Mouse (Mus musculus) heart, adult 9 months (tissue): ENCODE data around the gene Plxdc1.

ENCODE experiments used
- DNase-seq, 2 experiments: peaks; one replicate each; pipeline ENCODE4 v3.0.0; 2022; ENCODE audit warnings: low spot score in 2 of 2

Gene Plxdc1

GRCm38 (mm10) chr11:97915471-97915870 is 70.8 kb downstream of the Plxdc1 start:
- DNase-seq: no peak

GRCm38 (mm10) chr11:97913111-97913510 is 73.1 kb downstream of the Plxdc1 start:
- DNase-seq: no peak

GRCm38 (mm10) chr11:97908634-97909348 is 77.5 kb downstream of the Plxdc1 start:
- DNase-seq: no peak

- DNase-seq: no peak
Measured at GRCm38 (mm10) chr11:97907935-97908334, 78.3 kb downstream of the Plxdc1 start.

- DNase-seq: no peak
Measured at GRCm38 (mm10) chr11:97906905-97907304, 79.3 kb downstream of the Plxdc1 start.

GRCm38 (mm10) chr11:97905941-97906340 is 80.3 kb downstream of the Plxdc1 start:
- DNase-seq: no peak

GRCm38 (mm10) chr11:97905540-97905939 is 80.7 kb downstream of the Plxdc1 start:
- DNase-seq: no peak

GRCm38 (mm10) chr11:97904801-97905200 is 81.4 kb downstream of the Plxdc1 start:
- DNase-seq: no peak

GRCm38 (mm10) chr11:97901806-97902205 is 84.4 kb downstream of the Plxdc1 start:
- no peak for DNase-seq

GRCm38 (mm10) chr11:97899822-97900221 is 86.4 kb downstream of the Plxdc1 start:
- DNase-seq: peak; percentile 90 to 92

- DNase-seq: no peak
Measured at GRCm38 (mm10) chr11:97897568-97898185, 88.6 kb downstream of the Plxdc1 start.

- DNase-seq: no peak
Measured at GRCm38 (mm10) chr11:97896655-97897054, 89.6 kb downstream of the Plxdc1 start.

- DNase-seq: no peak
Measured at GRCm38 (mm10) chr11:97891821-97892220, 94.4 kb downstream of the Plxdc1 start.

- no peak for DNase-seq
Measured at GRCm38 (mm10) chr11:97885296-97885915, 100.8 kb downstream of the Plxdc1 start.

GRCm38 (mm10) chr11:97884601-97885185 is 101.6 kb downstream of the Plxdc1 start:
- no peak for DNase-seq

- DNase-seq: peak; percentile 97 to 98
Measured at GRCm38 (mm10) chr11:97883918-97884600, 102.2 kb downstream of the Plxdc1 start, which contains the start of gene Fbxo47. Gene Fbxo47, minus strand, starts transcription at chr11:97884154.

- peak; percentile 71 to 75 for DNase-seq
Measured at GRCm38 (mm10) chr11:97883542-97883917, 102.7 kb downstream of the Plxdc1 start.

- DNase-seq: no peak
Measured at GRCm38 (mm10) chr11:97880362-97880761, 105.9 kb downstream of the Plxdc1 start.

GRCm38 (mm10) chr11:97877341-97877740 is 108.9 kb downstream of the Plxdc1 start:
- DNase-seq: no peak

- DNase-seq: no peak
Measured at GRCm38 (mm10) chr11:97874396-97874795, 111.8 kb downstream of the Plxdc1 start.
